Mouse (Mus musculus) olfactory bulb, adult 2 months (tissue): Measurements from ENCODE around the gene Enox1.

Experiments
- CTCF ChIP-seq: fragments of 200-500 bp; IDR thresholded peaks from 2 replicates; pipeline ENCODE4 v1.5.1; 2012; ENCODE audit warnings: low read depth, mild to moderate bottlenecking, low read length, moderate library complexity; ENCODE audit not compliant: insufficient read depth
- POLR2A ChIP-seq: fragments of 200-500 bp; IDR thresholded peaks from 2 replicates; pipeline ENCODE4 v1.6.1; 2012; ENCODE audit warnings: mild to moderate bottlenecking, low read depth, low read length, moderate library complexity; ENCODE audit not compliant: insufficient read depth

GRCm38 (mm10) chr14:77272931-77273446, 116.4 kb downstream of the Enox1 start:
- TF ChIP-seq CTCF, result no peak
- no peak for TF ChIP-seq POLR2A
